Mouse (Mus musculus) cerebellum, adult 2 months (tissue): ENCODE data around the gene Tef. TPM values are rescaled to one million over a fixed set of nuclear protein-coding genes. Genes with fewer than 3 reads are reported as not detected.

Source experiments
- DNase-seq, 2 experiments: peaks; one replicate each; pipeline ENCODE4 v3.0.0; 2021
- H3K27ac ChIP-seq: fragments of 200-500 bp; 2 replicates; pipeline ENCODE4 v1.5.1; 2012; ENCODE audit warnings: low read length, control low read depth, inconsistent platforms; ENCODE audit not compliant: insufficient read depth
- H3K27me3 ChIP-seq: fragments of 200-500 bp; 2 replicates; pipeline ENCODE4 v1.6.1; 2012; ENCODE audit warnings: inconsistent platforms, mild to moderate bottlenecking, low read length, moderate library complexity; ENCODE audit not compliant: control insufficient read depth, insufficient read depth
- H3K4me1 ChIP-seq: fragments of 200-500 bp; 2 replicates; pipeline ENCODE4 v1.6.1; 2011; ENCODE audit warnings: low read length; ENCODE audit not compliant: control insufficient read depth, insufficient read depth
- H3K4me3 ChIP-seq: fragments of 200-500 bp; replicated peaks from 2 replicates; pipeline ENCODE3; 2011; ENCODE audit warnings: mild to moderate bottlenecking, low read depth, low read length, control low read depth; ENCODE audit not compliant: insufficient read depth
- CTCF ChIP-seq: fragments of 200-500 bp; IDR thresholded peaks from 2 replicates; pipeline ENCODE4 v1.5.1; 2011; ENCODE audit warnings: low read depth, mild to moderate bottlenecking, control low read depth, low read length, moderate library complexity, borderline replicate concordance; ENCODE audit not compliant: insufficient read depth
- POLR2A ChIP-seq: fragments of 200-500 bp; IDR thresholded peaks from 2 replicates; pipeline ENCODE4 v1.6.1; 2011; ENCODE audit warnings: low read length, control low read depth, borderline replicate concordance; ENCODE audit not compliant: insufficient read depth
- WGBS: fragments of 180-500 bp; shearing (Covaris S2); methylation state at CpG from one replicate; pipeline ENCODE4 v1.1.7; 2018; 5-methylcytosine and 5-hydroxymethylcytosine counted together
- polyA plus RNA-seq: library from polyadenylated mRNA; depleted of rRNA; stranded (reverse); fragments of >200 nt; gene quantifications from 2 replicates; pipeline ENCODE4 v1.2.3, GENCODE M21; 2012

The Tef gene
- polyA plus RNA-seq, 1 experiment = 288 TPM

DNA sequence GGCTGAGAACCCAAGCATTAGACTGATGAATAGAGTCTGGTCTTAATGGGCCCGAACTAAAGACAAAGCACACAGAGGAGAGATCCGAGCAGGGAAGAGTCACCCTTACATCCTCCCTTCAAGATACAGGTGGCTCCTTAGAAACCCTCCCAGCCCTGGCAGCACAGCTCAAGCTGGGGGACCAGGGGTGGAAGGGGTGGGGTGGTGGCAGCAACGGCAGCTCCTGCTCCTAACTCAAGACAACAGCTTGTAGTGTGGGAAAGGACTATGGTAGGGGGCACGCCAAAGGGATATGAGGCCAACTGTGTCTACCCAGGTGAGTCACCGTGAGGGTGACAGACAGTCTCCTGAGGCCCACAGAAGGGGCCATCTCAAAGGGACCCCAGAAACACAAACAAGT lies 45.6 kb downstream of the Tef start:
- no peak overlapping the region for H3K4me3 ChIP-seq
- DNase-seq = no peak
- no peaks in the 10 kb centered on the region for H3K27me3 ChIP-seq
- 65% methylated on average over 5 of the region's 5 CpGs for WGBS
- no peak for TF ChIP-seq POLR2A
- no peak for TF ChIP-seq CTCF
- peaks cover 46% of the 10 kb centered on the region for H3K4me1 ChIP-seq
- H3K27ac ChIP-seq = no peak overlapping the region

DNA sequence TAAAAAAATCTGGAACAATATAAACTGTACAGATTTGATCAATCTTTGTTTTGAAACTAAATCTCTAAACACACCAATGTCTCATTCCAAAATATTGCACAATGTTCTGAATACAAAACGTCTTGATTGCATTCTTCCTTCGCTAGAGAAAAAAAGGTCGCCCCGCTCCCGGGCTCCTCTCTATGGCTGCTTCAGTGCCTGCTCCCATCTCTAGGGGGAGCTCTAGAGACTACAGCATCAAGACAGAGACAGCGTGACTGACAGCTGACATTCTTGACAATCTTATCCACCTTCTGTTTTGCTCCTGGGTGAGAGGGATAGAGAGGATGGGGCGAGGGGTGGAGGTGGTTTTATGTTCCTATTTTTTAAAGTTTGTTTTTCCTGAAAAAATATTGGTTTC lies 46.1 kb downstream of the Tef start:
- Histone ChIP-seq H3K27ac (no peak overlapping the region), H3K4me3 (no peak overlapping the region), H3K4me1 (peaks cover 49% of the 10 kb centered on the region), H3K27me3 (no peaks in the 10 kb centered on the region)
- TF ChIP-seq CTCF (peak; percentile 58), POLR2A (no peak)
- 23% methylated on average over 7 of the region's 7 CpGs for WGBS
- DNase-seq = peak; percentile 54 to 56

DNA sequence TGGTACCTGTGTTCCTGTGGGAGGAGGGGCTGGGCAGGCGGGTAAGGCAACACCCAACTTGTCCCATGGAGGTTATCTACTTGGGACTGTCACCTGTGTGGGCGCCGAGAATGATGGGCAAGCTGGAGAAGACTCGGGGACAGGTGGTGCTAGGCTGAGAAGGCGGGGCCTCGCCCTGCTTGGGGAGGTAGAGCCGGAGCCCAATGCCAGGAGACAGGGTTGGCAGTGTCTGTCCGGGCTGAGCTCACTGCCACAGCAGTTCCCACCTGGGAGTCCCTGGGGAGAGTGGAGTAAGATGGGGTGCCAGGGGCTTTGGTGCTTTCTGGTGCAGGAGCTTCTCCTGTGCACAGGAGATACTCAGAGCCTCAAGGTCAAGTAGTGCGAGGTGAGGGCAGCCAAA lies 46.9 kb downstream of the Tef start:
- TF ChIP-seq CTCF (no peak), POLR2A (no peak)
- H3K27ac ChIP-seq = peak overlapping the region; percentile 81

DNA sequence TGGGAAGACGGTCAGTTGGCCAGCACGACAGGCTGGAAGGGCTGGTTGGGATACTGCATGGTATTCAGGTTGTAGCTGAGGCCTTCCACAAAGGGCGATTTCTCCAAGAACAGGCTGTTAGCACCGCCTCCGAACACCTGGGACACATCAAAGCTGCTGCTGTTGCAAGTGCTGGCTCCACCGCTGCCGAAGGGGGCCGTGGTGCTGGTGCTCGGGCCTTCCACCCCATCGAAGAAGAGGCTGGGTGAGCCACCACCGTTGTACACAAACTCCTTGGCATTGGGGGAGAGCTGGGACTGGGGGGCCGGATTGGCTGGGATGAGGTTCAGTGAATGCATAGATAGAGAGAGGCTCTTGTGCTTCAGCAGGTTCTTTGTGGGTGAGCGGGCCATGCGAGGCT lies 48.5 kb downstream of the Tef start:
- H3K27ac ChIP-seq = no peak overlapping the region
- 67% methylated on average over 14 of the region's 14 CpGs for WGBS
- DNase-seq = no peak
- H3K27me3 ChIP-seq = no peaks in the 10 kb centered on the region
- H3K4me3 ChIP-seq = no peak overlapping the region
- peaks cover 51% of the 10 kb centered on the region for H3K4me1 ChIP-seq
- TF ChIP-seq CTCF (no peak), POLR2A (no peak)

More for the DNA sequence above, 46.9 kb downstream of the Tef start:
- H3K4me1 ChIP-seq = peaks cover 49% of the 10 kb centered on the region
- H3K4me3 ChIP-seq = peak overlapping the region; percentile 22
- peak; percentile 75 to 83 for DNase-seq
- no peaks in the 10 kb centered on the region for H3K27me3 ChIP-seq
- WGBS = 18% methylated on average over 9 of the region's 9 CpGs

DNA sequence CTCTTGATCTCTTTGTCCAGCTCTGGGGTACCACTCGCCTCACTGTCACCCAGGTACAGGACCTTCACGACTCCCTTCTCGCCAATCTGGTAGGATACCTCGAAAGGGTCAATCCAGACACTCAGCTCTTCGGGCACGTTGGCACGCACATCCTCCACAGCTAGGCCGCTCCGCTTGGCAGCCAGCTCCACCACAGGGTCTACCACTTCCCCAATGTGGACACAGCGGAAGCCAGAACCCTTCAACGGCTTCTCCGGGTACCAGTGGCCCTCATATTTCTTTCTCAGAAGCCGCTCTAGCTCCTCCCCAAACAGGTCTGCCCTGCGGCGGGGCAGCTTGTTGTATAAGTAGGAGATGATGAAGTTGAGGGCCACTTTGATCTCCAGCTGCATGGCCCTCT lies 49.2 kb downstream of the Tef start:
- H3K27me3 ChIP-seq = no peaks in the 10 kb centered on the region
- H3K4me1 ChIP-seq = peaks cover 51% of the 10 kb centered on the region
- DNase-seq = no peak
- no peak overlapping the region for H3K27ac ChIP-seq
- 83% methylated on average over 15 of the region's 15 CpGs for WGBS
- TF ChIP-seq POLR2A (no peak), CTCF (no peak)
- H3K4me3 ChIP-seq = no peak overlapping the region

DNA sequence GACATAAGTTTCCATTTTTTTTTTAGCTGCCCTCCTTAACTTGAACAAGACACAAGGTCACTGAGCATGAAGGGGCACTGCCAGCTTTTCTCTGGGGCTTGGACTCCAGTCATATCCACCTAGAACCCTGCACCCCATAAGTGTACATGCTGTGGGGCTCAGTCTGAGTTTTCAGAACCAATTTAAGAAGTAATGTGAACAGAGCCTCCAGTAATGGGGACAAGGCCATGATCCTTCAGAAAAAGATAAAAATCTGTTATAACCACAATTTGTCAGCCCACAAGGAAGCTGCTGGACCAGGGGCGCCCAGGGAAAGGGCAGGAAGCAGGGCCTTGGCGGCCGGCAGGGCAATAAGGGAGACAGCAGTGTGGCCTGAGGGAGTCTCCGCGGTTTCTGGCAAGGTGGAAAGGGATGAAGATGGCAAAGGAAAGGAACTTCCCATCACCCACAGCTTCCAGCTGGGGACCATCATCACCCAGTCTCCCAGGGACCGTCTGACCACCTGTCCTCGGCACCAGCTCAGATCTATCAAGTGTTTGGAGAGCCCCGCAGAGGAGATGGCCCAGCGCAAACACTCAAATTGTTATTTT lies 50.3 kb downstream of the Tef start:
- WGBS = 13% methylated on average over 9 of the region's 9 CpGs
- Histone ChIP-seq H3K27ac (peak overlapping the region; percentile 55), H3K4me3 (peak overlapping the region; percentile 11), H3K27me3 (no peaks in the 10 kb centered on the region), H3K4me1 (peaks cover 43% of the 10 kb centered on the region)
- TF ChIP-seq CTCF = no peak
- no peak for TF ChIP-seq POLR2A
- DNase-seq = peak; percentile 56 to 71

DNA sequence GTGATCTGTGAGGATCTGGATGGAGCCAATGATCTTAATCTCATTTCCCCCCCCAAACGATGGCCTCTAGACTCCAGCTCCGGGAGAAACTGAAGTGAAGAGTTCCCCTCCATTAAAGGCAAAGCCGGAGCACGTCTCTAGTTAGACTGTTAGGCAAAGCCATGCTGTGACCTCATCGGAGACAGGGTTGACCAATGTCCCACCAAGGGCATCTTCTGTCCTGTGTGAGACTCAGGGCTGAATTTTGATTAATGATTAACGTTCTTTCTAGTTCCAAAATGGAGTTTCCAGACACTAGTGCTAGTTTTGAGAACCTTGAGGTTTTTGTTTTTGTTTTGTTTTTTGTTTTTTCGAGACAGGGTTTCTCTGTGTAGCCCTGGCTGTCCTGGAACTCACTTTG lies 50.9 kb downstream of the Tef start:
- TF ChIP-seq POLR2A (no peak), CTCF (no peak)
- Histone ChIP-seq H3K27ac (no peak overlapping the region; the same call in 1 of the 2 replicates), H3K27me3 (no peaks in the 10 kb centered on the region), H3K4me3 (peak overlapping the region; percentile 11), H3K4me1 (peaks cover 39% of the 10 kb centered on the region)
- 33% methylated on average over 7 of the region's 7 CpGs for WGBS
- no peak for DNase-seq

DNA sequence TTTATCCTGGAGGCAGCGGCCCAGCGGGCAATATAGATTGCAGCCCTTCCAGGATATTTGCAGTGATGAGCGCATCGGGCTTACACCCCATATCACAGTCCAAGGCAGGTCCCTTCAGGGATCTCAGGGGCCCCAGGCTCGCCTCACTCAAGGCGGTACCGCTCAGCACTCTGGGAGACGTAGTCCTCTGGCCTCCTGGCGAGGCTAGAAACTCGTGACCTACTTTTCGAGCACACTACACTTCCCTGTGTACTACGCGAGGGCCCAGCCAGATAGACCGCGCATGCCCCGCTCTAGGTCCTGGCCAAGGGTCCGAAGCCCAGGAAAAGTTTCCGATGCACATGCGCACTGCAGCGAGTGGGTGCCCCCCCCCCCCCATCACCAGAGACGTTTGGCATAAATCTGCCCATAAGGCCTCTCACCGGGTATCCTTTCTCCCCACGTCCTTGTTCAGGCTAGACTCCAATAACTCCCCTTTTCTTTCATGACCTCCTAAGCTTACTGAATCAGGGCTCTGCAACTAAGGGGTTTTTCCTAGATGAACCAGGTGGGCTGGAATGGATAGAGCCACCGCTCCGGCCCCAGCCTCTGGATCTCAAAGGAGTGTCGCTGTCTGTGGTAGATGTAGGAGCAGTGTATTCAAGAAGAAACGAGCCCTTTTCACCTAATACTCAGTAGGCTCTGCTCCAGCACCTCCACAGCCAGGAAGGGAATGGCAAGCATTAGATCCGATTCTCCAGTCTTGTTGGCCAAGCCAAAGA lies 54.0 kb downstream of the Tef start:
- peak; percentile 92 to 97 for DNase-seq
- TF ChIP-seq POLR2A = peak; percentile 59; the same call in 1 of the 2 replicates
- no peak for TF ChIP-seq CTCF
- peak overlapping the region; percentile 88 for H3K27ac ChIP-seq
- WGBS = 1% methylated on average over 28 of the region's 28 CpGs
- H3K4me3 ChIP-seq = peak overlapping the region; percentile 83
- H3K4me1 ChIP-seq = peaks cover 22% of the 10 kb centered on the region
- no peaks in the 10 kb centered on the region for H3K27me3 ChIP-seq
